Mouse (Mus musculus) monocyte, adult 2 months (primary cell): ENCODE measurements around the gene Cyp2j8.
"Not testable (repeated sequence)": the region's sequence is repeated elsewhere in the genome, so short reads cannot be mapped to it uniquely, and the experiment has no call there.

ENCODE experiments used
- DNase-seq, 2 experiments: peaks; one replicate each; pipeline ENCODE4 v3.0.0; 2022; ENCODE audit warnings: low spot score in 2 of 2, low read depth in 1 of 2

Cyp2j8 gene

DNA sequence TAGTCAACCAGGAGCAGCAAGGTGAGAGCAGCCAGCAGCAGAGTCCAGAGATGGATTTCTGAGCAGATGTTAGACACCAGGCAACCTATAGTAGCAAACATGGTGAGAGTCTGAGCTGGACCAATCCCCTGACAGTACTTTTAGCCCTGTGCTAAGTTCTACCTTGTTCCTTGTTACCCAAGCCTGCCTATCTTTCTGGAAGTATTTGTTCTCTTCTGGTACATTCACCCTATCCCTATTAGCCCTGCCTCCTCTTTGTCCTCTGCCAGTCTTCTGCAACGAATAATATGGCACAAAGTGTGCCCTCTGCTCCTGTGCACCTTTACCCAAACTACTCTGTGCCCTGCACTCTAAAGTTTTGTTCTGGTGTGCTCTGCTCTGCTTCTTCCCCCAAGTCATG, at the start of gene Cyp2j8:
TSS of gene Cyp2j8 (minus strand) at position 101 of the 400 bp plus-strand sequence.
- DNase-seq = no peak

DNA sequence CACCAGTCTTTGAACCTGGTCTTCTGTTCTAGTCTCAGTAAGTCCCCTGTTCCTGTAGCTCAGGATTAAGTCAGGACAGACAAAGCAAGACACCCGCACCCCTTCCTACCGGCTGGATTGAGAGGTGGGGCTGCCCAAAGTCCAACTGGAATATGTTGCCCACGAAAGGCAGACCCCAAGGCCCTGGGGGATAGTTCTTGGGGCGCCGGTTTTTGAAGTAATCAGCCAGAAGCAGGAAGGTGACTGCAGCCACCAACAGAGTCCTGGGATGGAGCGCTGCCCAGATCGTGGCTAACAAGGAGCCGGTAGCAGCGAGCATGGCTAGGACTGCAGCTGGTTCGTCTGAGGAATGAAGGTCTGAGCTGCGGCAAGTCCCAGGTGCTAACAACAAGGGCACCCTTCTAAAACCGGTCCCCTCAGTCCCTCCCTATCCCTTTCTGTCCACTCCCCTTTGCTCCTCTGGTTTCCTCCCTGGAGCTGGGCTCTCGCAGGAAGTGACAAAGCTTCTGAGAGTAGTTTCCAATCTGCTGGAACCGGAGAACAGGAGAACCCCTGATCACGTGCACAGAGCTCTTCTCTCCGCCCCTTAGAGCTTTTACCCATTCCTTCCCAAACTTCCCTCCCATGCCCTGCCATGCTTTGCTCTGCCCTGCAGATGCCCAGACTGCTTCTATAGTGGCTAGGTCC, 46.1 kb upstream of the Cyp2j8 start, which contains the start of gene Cyp2j6:
TSS of gene Cyp2j6 (minus strand) at position 529 of the 687 bp plus-strand sequence.
- no peak for DNase-seq

DNA sequence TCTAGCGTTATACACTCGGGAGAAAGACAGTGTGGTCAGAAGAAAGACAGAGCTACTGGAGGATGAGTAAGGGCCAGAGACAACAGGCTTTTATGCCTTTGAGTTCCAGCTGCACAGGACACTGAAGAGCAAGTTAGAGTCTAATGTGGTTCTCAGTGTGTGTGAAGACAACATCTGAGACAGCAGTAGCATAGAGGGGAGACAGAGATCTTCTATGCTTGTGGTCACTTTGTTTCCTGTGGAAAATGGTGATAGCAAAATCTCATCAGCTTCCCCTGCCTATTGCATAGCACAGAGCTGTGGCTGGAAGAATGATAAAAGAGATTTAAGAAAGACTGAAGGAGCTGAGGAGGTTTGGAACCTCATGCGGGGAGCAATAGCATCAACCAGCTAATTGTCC, 44.4 kb upstream of the Cyp2j8 start:
- no peak for DNase-seq

DNA sequence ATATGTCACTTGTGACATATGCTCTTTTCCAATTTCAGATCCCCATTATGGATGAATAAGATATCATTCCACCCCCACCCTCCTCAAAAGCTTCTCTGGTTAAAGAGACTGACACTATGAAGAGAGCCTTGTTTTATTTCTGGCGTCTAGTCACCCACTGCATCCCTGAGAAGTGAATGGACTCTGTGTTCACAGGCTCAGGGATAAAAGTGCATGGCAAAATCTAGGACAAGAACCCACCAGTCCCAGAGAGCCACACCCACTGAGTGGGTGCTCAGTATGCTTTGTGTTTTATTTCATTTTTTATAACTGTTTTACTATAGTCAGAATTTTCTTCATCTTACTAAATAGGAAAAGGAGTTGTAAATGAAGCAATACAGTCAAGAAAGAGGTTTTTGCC, 38.8 kb upstream of the Cyp2j8 start:
- no peak for DNase-seq

DNA sequence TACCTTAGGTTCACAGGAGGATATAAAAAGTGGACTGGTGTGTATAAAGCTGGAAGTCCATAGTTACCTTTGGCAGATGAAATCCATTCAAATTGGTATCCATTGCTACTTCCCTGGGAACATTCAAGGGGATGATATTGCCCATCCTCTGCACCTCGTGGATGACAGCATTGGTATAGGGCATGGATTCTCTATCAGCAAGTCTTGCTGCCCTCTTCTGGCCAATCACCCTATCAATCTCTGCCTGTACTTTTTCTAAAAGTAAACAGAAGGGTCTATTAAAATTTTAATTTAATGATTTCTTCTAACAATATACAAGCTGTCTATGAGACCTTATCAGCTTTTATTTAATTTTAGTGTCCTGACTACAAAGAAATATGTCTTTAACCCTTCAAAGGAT, 18.6 kb upstream of the Cyp2j8 start:
- DNase-seq = no peak

DNA sequence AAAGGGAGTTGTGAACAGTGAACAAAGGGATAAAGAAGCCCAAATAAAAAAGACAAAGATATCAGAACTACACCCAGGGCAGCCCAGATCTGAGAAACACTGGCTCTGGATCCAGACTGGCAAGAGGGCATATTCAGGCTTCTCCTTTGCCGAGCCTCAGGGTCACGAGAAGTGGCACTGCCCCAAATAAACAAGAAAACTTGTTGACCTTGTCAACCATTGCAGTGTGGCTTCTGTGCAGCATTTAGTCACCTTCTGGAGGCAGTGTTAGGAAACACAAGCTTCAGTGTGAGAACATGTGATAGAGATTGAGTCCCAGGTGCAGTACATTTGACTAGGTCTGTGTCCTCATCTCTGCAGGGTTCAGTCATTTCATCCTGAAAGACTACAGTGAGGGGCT, 15.1 kb upstream of the Cyp2j8 start:
- no peak for DNase-seq

DNA sequence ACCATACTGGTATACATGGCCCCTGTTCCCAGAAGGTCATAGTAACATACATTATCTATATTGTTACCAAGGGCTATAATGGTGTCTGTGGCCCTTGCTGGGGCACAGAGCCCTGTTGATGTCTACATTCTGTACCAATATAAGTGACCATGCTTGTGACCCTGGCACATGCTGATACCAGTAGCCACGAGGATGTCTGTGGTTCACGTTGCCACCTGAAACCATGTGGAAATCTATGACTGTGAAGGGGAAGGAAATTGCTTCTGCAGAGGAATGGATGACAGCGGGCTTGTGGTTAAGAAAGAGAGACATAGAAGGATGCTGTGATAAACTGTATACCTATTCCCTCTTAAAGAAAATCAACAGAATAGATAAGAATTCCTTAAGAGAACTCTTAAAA, 2.9 kb upstream of the Cyp2j8 start:
- no peak for DNase-seq

DNA sequence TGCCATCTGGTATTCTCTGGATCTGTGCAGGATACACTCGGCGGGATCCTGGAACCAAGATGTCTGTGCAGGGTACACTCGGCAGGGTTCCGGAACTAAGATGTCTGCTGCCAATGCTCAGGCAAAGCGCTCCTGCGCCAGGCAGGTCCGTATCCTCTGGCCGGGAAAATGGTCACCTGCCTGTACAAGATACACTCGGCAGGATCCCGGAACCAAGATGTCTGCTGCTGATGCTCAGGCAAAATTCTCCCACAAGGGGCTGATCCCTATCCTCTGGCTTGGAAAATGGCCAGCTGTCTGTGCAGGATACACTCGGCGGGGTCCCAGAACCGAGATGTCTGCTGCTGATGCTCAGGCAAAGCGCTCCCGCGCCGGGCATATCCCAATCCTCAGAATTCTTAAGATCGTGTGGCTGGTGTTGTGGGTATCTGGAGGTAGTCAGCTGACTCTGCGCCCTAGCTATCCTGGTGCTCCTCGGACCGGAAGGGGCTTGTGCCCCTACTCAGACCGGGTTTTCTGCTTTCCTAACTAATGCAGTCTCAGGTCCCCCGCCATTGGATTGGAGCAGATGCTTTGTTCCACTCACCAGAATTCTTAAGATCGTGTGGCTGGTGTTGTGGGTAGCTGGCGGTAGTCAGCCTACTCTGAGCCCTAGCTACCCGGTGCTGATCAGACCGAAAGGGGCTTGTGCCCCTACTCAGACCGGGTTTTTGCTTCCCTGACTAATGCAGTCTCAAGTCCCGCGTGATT, 43.7 kb downstream of the Cyp2j8 start:
- DNase-seq = not testable (repeated sequence)
